Mouse (Mus musculus) monocyte, adult 5-6 weeks (primary cell): ENCODE results near the gene Akap5. TPM values are rescaled to one million over a fixed set of nuclear protein-coding genes. Genes with fewer than 3 reads are reported as not detected.

Experiments used
- ATAC-seq: fragments of 153-309, 156-312 bp; replicated peaks from 2 replicates; pipeline ENCODE4 v1.8.0; 2017; ENCODE audit warnings: mild to moderate bottlenecking; ENCODE audit not compliant: low TSS enrichment, insufficient number of reproducible peaks, severe bottlenecking, poor library complexity, low FRiP score
- total RNA-seq: library from RNA; stranded (forward); fragments of 200-1000, 200-491, 200-594 nt; gene quantifications from 3 replicates; pipeline ENCODE4 v1.2.3, GENCODE M21; 2017

Gene Akap5
- total RNA-seq, 1 experiment from 2014 or later: 0.10 TPM

GRCm38 (mm10) chr12:76307964-76308363 lies 16.7 kb upstream of the Akap5 start:
- 0 out of 2 replicates have a peak, but pooled peaks have one; percentile 36 for ATAC-seq

- ATAC-seq: no peak
Observed at GRCm38 (mm10) chr12:76308436-76308835, 16.3 kb upstream of the Akap5 start.

- ATAC-seq: no peak
Observed at GRCm38 (mm10) chr12:76310007-76310406, 14.7 kb upstream of the Akap5 start.

- no peak for ATAC-seq
Observed at GRCm38 (mm10) chr12:76310633-76311032, 14.1 kb upstream of the Akap5 start.

- no peak for ATAC-seq
Observed at GRCm38 (mm10) chr12:76311227-76311626, 13.5 kb upstream of the Akap5 start.

- ATAC-seq: no peak
Observed at GRCm38 (mm10) chr12:76311951-76312350, 12.7 kb upstream of the Akap5 start.

GRCm38 (mm10) chr12:76318282-76319212 lies 6.1 kb upstream of the Akap5 start:
- peak; percentile 95 for ATAC-seq

GRCm38 (mm10) chr12:76326437-76327220 lies 1.9 kb downstream of the Akap5 start:
- no peak for ATAC-seq

- peak; percentile 75 for ATAC-seq
Observed at GRCm38 (mm10) chr12:76328567-76329354, 4.1 kb downstream of the Akap5 start.

DNA sequence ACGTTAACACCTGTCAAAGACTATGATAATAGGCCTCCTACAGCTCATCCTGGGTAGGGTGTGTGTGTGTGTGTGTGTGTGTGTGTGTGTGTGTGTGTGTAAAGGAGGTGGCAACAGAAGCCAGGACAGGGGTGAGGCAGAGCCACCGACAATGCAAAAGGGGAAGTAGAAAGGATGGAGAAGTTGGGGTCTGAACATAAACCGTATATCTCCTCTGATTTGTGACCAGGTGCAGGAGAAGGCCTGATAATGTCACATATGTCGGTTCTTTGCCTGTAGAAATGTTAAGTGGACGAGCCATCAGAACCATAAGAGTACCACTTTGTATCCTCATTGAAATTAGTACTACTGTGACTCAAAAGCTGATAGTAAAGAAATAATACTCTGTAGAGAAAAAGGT lies 9.0 kb downstream of the Akap5 start:
- no peak for ATAC-seq

GRCm38 (mm10) chr12:76335641-76336040 lies 10.9 kb downstream of the Akap5 start:
- no peak for ATAC-seq

GRCm38 (mm10) chr12:76336111-76336965 lies 11.6 kb downstream of the Akap5 start:
- ATAC-seq: no peak

DNA sequence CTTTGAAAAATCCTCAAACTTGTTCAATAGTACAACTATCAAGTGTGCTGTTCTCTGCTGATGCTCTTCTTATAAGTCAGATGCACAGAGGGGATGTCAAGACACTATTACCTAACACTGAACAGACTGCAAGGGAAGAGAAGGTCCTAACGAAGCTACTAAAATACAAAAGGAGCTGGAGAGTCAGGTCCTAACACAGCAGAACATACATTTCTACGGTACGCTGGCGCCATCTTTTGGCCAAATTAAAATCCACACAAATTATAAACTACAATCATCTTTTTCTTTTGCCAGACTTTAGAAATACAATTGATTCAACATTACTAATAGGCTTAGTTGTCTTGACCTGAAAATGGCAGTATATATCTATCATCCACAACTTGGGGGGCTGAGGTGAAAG lies 16.4 kb downstream of the Akap5 start:
- peak; percentile 63 for ATAC-seq

- peak; percentile 80 for ATAC-seq
Observed at GRCm38 (mm10) chr12:76345759-76346455, 21.2 kb downstream of the Akap5 start.

- no peak for ATAC-seq
Observed at GRCm38 (mm10) chr12:76349680-76350220, 25.1 kb downstream of the Akap5 start.

DNA sequence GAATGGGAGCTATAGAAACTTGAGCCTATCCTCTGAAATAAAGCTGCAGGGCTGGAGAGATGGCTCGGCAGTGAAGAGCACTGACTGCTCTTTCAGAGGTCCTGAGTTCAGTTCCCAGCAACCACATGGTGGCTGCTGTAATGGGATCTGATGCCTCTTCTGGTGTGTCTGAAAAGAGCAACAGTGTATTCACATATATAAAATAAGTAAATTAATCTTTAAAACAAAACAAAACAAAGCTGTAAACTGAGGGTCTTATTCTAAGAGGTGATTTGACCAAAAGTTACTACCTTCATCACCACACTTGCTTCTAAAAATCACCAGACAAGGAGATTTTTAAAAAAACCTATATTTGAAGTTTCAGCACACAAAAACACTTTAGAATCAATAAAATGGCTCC lies 36.2 kb downstream of the Akap5 start:
- ATAC-seq: no peak
